Mouse (Mus musculus) CD4-positive, CD25-positive, alpha-beta regulatory T cell, adult 2 months (primary cell): ENCODE measurements around the gene Gm20388.

Experiments used
- DNase-seq: peaks from one replicate; pipeline ENCODE4 v3.0.0-alpha.2; 2012; ENCODE audit warnings: low read depth, low spot score

The Gm20388 gene

DNA sequence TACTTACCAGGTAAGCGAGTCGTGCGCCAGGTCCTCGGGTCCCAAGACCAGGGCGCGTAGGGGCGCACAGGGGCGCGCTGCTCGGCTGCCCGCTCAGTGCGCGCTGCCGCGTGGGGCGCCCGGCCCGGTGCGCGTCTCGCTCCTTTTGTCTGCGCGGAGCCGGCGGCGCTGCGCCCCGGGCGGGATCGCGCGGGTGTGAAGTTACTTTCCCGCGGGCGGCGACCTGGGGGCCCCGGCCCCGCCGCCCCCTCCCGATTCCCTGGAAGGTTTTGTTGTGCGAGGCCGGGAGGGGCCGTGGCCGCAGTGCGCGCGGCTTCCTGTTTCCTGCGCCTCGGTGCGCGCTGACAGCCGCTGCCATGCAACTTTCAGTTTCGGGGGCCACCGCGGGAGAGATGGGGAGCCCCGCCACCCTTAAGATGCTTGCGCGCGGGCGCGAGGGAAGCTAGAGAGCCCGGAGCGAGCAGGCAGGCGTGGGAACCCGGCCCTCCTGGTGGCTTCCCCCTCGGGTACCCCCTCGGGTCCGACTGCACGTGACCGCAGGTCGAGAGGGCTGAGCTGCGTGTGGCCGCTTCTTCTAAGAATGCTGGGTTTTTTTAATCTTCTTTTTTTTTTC, 578.6 kb downstream of the Gm20388 start:
- peak; percentile 86 for DNase-seq

DNA sequence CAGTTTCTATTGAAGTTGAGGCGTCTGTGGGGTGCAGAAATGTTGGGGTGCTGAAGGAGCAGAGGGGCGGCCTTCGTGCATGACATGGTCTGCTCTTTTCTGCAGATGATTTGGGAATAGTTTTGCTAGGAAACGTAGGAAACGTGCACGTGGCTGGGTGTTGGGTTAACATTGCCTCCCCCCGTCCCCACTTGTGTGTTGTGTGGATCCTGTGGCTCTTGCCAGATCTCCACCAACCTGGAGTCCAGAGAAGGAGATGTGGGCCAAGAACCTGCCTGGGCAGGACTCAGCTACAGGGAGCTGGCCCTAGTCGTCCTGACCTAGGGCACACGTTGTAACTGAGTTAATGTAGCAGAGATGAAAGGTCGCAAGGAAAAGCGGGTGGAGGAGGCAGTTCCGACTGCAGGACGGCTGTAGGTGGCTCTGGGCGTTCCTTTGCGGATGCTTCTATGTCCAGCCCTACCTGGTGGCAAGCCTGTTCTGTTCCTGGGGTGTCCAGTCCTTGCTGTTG, 579.2 kb downstream of the Gm20388 start:
- peak; percentile 29 for DNase-seq

DNA sequence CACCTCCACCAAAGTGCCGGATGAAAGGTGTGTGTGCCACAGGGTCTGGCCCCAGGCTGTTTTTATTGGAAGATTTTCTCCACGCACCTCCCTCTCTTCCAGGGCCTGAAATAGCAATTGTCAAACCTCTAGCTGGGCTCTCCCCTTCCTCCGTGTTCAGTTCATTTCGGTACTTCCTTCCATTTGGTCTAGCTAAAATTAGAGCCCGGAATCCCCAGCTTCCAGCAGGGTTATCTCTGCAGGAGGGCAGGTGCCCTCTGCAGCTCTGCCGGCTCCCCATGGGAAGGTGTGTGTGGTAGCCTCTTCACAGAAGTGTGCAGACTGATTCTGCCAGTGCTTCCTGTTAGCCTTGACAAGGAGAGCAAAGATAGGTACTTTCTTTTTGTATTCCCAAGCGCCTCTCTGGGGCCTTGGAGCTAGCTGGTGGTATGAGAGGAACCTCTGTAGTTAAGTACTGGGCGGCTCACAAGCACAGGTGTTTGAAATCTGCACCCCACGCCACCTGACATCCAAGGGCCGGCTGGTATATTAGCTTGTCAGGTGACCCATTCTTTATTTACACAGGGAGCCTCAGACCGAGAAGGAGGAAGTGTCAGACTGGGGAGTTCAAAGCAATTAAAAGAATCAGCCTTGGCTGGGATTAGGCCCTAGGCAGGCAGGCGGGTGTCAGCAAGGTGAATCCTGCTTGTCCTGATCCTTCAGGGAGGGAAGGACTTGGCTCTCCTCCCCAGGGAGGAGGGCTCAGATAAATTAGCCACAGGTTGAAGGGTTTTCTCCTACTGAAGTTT, 579.9 kb downstream of the Gm20388 start:
- DNase-seq = peak; percentile 31

DNA sequence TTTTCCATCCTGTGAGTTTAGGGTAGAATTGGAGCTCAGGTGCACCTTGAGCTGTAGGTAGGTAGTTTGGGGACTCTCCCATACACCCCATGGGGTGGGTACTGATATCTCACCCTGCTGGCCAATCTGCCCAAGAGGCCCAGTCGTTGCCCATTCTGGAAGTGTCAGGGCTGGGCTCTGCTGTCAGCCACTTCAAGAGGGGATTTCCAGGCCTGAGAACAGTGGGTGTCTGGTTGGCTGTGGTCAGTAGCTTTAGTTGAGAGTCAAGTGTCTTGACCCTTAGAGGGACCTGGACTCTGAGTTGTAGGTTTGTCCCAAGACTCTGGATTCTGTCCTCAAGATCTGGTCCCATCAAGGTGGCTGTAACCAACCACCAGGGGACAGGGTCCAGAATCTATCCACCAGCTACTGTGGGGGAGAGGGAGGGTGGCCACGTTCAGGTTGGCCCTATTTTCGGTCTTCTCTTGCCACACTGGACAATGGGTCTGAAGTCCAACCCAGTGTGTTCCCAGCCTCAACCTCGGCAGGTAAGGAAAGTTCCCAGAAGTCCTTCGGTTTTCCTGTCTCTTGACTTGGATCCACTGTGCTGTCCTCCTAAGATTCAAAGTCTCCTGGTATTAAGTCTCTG, 580.6 kb downstream of the Gm20388 start:
- no peak for DNase-seq

DNA sequence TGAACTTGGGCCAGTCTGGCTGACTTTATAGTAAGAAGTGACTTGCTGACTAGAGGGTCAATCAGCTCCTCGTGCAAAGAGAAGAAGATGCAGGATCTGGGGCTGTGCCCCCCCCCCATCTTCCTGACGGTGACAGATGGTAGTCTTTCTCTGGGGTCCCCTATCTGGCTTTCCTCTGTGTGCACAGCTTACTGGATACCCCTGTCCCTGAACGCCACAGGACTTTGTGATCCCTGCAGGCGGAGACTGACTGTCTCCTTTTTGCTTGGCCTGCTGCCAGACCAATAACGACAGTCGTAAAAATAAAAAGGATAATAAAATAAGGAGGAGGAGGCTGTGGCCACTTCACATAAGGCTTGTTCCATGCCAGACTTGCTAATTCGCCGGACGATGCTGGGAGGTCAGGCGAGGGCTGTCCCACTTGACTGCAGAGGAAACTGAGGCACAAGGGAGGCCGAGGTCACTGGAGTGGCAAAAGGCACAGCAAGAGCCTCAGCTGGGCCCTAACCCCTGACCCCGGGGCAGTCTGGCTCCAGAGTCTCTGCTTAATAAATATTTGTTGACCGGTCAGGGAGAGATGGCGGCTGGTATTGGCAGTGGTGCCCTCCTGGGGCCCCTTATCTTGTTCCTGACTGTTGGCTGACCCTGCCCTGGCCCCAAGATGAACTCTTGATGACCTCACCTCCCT, 581.7 kb downstream of the Gm20388 start:
- no peak for DNase-seq

DNA sequence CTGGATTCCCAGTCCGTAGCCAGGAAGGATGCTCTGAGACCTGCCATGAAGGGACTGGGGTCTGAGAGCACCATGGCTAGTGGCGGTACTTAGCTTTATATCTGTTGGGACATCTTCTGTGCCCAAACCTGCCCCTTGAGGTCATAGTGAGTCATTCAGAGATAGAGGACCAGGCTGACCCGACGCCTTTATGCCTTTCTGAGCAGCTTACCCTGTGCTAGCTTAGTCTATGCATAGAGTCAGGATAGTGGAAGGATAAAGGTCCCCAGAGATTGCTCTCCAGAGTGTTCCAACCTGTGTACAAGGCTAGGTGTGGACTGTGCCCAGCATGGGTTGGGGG, 582.2 kb downstream of the Gm20388 start:
- no peak for DNase-seq

DNA sequence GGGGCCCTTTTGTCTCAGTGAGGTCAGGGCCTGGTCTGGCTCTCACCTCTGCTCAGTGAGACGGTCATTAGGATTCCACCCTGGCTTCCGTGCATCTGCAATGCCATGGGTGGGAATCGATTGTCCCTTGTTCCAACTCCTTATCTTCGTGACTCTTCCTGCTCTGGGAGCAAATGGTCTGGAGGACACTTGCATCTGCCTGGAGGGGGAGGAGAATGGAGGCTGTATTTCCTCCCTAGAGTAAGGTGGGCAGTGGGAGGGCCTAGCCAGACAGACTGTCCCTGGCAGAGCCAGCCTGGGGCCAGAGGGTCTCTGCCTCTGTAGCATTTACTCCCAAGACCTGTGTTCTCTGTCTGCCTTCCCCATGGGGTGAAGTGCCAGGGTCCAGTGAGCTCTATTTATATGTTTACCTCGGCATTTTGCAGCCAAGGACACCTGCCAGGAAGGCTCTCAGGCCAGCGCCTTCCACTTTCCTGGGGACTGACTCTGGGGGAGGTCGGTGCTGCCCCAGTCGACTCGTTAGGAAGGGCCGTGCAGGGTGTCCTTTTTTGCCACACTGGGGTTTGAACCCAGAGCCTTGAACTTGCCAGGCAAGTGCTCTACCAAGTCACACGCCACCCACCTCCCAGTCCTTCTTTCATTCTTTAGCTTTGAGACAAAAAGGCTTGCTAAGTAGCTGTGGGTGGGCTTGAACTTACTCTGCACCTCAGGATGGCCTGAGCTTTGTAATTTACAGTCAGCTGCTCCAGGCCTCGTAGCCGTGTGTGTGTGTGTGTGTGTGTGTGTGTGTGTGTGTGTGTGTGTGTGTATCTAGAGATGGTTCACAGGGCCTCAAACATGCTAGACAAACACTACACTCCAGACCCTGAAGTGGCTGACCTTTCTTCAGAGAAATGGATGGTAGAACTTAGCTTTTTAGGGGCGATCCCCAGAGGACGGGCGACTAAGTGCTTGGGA, 583.1 kb downstream of the Gm20388 start:
- no peak for DNase-seq

DNA sequence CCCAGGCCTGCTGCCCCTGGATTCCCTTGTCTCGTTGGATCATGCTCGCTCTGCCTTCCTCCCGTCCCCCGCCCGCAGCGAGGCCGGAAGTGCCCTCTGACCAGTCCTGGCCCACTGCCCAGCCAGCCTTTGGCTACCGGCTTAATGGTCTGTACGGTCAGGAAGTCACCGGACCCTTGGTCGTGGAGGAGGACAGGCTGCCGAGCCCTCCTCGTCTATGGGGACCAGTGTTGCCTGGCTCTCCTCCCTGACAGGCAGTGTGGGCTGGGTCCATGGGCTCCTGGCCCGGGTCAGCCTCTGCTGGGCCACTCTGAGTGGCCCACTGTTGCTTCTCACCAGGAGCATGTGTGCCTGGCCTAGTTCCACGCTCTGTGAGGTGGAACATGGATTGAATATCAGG, 584.3 kb downstream of the Gm20388 start:
- no peak for DNase-seq

DNA sequence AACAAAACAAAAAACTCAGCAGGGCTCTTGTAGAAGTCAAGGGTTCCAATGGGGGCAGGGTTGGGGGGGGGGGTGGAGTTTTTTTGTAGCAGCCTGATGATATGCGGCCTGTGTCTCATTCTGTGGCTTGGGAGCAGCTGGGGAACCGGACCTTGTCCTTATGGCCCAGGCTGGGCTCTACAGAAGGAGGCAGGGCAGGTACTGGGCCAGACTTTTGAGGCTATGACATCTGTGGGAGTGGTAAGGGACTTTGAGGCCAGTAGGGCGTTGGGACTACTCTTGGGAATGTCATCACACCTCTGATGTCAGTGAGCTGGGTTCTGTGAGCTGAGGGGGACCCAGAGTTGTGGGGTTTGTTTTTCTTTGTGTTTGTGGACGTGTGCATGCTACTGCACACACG, 584.8 kb downstream of the Gm20388 start:
- no peak for DNase-seq

DNA sequence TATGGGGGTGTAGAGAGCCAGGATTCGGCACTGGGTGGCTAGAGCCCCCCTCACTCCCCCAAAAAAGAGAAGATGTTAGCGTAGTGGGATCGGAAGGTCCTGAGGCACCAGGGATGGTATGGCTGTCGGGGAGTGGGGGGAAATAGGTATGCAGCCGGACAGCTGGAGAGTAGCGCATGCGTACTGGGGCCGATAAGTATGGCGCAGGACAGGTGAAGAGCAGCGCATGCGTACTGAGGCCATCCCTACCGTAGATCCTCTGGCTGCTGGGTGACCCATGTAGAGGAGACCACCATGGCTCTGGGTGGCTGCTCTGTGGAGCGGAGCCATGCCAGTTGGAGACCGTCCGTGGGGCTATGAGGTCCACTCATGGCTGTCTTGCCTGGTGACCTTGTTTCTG, 585.8 kb downstream of the Gm20388 start:
- DNase-seq = no peak

DNA sequence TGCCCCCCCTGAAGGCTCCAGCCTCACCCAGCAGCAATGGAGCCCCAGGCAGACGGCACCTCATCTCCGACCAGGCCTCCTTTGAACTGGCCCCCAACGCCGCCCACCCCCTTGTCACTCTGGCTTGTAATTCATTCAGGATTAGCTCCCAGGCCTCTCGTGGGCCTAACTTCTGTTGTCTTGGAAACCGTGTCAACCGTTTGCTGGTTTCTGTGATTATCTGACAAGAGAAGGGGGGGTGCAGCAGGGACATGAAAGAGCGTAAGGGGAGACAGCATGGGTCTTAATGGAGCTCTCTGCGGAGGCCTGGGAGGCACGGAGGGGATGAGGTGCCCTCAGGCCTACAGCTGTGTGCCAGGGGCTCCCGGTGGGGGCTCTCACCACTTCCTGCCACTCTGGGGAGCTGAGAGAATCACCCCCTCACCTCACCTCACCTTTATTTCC, 586.9 kb downstream of the Gm20388 start:
- peak; percentile 53 for DNase-seq

DNA sequence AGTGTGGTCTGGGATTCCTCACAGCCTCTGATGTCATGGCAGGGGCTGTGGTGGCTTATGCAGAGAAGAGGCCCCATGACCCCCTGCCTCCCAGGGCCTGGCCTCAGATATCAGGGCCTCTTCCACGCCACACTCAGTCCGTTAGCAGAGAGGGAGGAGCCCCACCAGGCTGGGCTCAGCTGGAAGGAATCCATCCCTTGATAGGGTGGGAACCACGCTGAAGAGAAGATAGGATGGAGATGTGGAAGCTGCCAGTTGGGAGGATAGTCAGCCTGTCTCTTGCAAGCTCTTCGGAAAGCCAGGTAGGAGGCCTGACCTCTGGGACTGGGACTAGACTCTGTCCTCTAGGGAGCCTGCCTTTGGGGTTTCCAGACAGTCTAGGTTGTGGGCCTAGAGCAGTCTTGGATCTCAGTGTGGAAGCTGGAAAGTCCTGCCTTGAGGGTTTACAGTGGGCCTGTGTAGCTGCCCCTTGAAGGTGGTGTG, 587.7 kb downstream of the Gm20388 start:
- DNase-seq = no peak

DNA sequence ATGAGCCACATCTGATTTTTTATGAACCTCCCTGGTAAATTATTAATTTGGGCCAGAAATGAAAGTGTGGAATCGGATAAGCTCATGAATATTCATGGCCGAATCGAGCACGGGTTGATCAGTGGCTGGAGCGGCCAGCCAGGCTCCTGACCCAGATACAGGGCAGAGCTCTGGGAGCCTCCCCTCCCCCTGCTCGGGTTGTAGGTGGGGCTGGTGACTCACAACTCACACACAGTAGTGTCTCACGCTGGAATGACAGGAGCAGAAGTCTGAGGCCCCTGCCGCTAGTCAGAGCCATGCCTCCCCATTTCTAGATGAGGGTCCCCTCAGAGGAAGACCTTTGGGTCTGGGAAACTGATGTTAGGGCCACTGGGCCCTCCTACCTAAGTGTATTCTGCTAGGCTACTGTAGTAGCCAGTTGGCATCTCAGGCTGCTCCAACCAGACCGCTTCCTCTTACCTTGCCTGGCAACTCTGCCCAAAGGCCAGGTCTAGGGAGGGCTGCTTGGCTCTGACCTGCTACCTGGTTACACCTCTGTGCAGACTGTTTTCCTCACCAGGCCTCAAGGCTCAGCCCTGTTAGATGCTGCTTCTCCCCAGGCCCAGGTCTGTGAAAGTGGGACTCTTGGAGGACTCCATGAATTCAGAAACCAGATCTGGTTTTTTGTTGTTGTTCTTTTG, 588.4 kb downstream of the Gm20388 start:
- DNase-seq = no peak

DNA sequence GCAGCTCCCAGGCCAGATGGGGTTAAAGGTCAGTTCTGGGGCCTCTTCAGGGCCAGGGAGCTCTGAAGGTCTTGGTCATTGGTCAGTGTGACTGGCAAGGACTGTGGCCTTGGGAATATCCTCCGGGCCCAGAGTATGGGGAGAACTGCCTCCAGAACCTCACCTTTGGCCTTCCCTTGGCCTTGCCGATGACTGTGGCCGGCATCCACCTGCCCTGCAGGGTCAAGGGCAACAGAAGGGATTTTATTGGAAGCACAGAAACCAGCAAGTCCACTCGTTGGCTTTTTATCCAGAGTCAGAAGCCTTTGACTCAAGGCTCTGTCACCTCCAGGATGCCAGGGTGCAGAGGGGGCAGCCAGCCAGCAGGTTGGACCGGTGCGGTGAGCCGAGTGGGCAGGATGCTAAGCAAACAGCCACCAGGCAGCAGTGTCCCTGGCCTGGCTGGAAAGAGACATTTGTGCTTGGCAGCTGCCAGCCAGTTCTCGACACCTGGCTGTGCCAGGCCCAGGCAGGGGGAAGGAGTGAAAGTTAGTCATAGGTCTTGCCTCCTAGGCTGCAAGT, 590.1 kb downstream of the Gm20388 start:
- DNase-seq = no peak

DNA sequence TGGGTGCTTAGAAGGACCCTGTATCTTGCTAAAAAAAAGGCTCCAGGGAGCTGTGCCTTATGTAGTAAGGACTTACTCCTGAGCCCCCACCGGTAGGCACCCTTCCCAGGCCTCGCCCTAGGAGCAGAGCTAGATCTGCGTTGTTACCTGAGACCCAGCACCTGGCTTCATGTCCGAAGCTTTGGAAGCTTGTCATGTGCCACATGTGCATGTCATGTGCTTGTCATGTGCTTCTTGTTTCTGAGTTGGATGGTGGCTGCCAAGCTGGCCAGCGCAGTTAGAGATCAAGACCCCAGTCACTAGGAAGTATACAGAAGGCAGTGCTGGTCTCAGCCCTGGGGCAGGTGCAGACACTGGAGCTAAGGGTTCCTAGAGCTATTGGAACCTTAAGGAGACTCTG, 590.8 kb downstream of the Gm20388 start:
- DNase-seq = no peak

DNA sequence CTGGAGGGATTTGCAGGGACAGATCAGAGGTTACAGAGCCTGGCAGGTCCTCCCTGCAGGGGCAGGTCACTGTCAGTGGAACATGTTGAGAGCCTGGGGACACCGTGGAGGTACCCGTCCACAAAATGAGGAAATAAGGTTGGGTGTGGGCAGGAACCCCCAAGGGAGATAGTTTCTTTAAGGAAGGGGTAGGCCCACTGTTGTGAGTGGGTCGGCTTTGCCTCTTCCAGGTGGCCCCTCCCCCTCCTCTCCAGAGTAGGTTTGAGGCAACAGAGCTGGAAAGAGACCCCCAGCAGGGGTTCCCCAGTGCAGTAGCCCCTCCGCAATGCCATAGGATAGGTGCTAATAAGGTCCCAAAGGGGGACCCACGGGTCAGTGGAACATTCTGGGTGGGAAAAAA, 591.8 kb downstream of the Gm20388 start:
- no peak for DNase-seq

DNA sequence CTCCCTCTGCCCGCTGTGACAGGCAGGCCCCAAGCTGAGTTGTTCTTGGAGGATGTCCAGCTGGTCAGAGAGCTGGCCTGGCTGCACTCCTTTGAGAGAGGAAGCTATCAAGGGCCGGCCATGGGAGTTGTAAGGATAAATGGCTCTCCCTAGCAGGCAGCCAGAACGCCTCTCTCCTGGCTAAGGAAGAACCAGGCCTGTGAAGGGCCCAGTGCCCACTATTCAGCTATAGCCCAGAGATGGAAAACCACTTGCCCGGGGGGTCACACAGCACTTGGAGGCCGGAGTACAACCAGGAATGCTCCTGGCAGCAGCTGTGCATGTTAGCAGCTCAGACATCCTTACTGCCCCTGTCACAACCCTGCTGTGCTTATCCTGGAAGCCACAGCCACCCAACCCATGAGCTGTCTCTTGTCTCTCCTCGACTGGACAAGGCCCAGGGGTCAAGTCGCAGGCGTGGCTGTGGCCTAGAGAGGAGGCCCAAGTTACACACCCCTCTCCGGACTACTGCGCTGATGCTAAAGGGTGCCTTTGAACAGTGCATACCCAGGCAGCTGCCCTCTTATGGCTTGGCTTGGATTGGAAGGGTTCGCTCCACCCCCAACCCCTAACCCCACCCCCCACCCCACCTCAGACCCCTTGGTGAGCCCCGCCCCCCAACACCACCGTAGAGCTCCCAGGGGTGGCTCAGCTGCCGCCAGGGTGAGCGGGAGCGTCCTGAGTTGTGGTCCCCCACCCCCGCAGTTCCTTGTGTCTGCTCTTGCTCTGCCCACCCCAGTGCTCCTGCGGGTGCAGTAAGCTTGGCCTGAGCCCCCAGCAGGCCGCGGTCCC, 593.8 kb downstream of the Gm20388 start:
- no peak for DNase-seq

DNA sequence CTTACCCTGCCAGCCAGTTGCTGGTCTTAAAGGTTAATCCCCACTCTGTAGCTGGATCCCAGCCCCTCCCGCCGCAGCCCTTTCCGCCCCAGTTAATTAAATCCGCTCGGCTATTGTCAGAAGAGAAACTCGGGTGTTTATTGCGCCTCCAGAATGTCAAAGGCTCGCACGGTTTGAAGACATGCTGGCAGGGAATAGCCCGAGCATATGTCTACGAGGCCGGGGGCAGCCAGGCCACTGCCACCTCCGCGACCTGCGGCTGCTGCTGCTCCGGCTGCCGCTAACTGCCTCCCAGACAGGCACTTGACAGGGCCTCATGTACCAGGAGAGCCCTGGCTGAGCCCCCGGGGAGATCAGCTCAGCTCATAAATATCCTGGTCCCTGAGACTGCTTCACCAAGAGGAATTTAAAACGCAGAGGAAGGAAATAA, 594.5 kb downstream of the Gm20388 start:
- peak; percentile 35 for DNase-seq
